Mouse (Mus musculus): ENCODE measurements around the gene Sh2d1b2.
A peak's percentile ranks its signal among the peaks of the same experiment; 100 is the strongest.

The Sh2d1b2 gene

DNA sequence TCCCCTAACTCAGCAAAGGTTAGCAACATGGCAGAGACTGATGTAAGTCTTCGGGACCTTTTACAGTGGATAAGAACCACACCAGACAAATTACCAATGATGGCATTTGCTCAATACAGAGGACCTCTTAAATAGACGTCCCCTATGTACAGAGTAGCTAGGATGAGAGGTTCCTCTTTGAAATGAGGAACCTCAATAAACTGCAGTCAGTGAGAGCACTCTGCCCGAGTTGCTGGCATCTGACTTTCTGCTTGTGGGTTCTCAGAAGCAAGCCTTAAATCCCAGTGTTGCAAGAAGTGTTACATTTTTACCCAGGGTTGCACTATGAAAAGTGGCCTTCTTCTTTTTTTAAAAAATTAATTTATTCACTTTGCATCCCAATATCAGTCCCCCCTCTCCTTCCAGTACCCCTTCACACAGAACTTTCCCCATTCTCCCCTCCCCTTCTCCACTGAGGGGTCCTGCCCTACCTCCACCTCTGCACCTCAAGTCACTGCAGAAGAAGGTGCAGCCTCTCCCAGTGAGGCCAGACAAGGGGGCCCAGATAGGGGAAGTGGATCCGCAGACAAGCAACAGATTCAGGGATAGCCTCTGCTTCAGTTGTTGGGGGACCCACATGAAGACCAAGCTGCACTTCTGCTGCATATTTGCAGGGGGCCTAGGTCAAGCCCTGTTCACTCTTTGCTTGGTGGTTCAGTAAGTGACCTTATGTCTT lies 50.0 kb downstream of the Sh2d1b2 start:
- no peak for DNase-seq

DNA sequence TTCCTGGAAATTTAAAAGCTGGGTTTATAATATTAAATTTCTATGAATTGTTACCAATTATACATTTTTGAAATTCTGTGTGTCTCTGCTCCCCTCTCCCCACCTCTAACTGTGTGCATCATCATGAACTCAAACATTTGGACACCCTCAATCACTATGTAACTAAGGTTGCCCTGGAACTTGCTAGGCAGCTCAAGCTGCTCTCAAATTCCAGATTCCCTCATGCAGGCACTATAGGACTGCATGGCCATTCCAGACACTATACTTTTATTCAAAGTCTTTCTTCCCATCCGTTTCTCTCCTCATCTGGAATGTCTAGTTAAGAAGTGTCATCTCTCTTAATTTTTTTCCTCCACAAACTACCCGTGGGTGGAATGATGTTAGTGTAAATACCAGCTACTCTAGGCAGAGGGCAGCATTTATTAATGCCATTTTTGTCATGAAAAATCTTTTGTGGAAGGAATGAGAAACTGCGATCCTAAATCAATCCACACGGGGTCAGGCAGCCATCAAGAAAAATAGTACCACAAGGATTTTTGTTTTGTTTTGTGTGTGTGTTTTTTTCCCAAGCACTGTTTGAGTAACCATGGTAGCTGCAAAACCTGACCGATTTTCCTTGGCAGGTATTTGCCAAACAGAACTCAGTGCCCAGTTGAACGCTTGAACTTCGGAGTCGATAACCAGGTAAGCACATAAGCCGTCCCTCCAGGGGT lies 59.8 kb downstream of the Sh2d1b2 start:
- DNase-seq, result peak; percentile 62

DNA sequence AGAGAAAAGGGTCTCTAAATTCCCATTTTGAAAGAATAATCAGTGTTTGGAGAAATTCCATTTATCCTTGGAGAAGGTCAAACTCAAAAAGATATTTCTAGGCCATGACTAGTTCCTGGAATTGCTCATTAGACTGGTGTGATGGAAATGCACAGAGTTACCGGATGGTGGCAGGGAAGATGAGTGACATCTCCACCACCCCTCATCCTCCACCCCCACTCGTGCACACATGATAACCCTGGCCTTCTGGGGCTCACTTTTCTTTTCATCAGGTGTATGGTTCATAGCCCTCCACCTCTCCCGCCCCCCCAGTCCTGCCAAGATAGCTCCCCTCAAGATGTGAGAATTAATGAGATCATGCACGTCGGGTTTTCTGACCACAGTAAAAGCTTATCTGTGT lies 60.7 kb downstream of the Sh2d1b2 start:
- DNase-seq, result no peak

DNA sequence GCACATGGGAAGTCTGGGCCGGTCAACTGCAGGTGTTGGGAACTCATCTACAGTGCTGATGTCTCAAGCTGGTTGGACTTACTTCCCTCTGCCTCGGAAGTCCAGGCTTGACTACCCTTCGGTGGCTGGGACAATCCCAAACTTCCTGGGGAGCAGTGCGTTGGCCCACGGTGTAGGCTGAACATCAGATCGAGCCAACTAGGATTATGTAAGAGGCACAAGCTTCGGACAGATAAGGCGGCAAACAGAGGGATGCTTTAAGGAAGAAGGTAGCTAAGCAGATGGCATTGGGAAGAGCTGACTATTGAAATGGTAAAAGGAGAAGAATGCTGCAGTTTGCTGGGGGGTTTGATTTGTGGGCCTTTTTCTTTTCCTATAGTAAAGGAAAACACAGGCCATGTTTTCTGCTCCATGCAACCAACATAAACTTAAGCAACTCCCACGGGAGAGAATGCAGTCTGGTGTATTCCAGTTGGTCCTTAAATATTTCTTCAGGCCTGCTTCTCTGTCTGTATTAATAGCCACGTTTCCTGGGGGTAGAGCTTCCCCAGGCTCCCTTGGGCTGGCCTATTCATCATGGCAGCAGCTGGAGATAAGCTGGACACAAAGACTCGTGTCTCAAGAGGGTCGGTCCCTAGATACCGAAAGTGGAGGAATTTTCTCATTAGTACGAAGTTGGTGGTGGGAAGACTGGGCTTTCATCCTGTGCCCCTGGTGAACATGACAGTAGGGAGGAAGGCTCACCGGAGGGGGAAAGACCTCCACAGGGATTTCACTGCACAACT lies 62.4 kb downstream of the Sh2d1b2 start:
- no peak for DNase-seq

DNA sequence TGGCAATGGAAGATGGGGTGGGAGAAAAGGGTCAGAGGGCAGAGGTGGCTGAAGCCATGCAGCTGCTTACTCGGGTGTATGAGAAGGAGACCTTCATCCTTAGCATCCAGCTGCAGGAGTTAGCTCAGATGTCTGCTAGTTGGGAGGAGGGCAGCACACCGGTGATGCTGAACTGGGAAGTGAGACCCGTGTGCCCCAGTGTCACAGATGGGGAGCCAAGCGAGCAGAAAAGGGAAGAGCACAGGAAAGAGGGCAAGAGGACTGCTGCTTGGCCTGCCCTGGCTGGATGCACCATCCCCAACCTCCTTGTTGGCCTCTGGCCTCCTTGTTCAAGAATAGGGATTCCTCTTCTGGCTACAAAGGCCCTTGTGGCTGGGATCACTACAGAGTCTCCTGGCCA lies 66.9 kb downstream of the Sh2d1b2 start:
- DNase-seq, result no peak

DNA sequence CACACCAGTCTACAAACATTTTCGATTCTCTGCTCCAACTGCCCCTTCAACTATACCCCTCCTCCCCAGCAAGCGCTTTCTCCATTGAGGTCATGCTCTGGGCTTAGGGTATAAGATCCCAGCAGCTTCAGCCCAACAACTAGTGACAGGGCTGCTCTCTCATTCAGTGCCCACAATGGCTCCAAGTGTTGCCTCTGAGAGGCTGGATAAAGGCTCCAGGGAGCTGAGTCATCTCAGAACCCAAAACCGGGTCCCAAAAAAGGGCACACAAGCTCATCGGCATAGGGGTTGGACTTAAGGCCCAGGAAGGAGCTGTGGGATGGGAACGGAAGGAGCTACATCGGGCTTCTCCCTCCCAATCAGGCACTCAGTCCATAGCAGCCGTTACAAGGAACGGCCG lies 69.1 kb downstream of the Sh2d1b2 start:
- no peak for DNase-seq

DNA sequence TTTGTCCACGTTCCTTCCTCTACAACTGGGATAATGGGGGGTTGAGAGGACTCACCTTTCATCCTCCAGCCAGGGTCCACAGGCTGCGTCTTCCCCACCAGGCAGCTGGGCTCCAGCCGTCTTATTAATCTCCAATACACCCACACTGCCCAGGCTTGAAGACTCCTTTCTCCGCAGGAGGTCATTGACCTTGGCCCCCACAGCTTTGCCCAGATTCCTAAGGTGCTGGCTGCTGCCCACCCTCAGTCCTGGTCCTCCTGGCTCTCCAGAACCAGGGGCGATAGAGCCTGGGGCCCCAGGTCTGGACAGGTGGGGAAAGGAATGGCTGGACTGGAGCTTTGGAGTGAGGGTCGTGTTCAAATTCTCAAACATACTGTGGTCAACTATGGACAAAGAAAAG lies 69.9 kb downstream of the Sh2d1b2 start:
- no peak for DNase-seq

DNA sequence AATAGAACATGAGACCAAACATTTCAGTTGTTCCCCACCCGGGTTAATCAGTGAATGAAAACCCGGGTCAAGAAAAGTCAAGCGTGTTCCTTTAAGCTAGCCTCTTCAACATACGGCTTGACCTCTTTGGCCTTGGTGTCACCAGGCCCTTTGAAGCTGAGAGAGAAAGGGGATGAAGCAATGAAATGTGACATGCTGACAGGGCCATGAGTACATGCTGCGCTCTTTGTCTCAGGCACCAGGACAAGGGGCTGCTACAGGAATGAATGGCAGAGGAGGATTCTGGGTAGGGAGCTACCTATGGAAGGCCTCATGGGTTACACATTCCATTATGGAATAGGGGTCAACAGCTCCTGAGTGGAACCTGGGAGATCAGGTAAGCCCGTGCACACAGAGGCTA lies 70.6 kb downstream of the Sh2d1b2 start:
- DNase-seq, result no peak

Data from kidney, adult 18-20 months (tissue).